Mouse (Mus musculus) adrenal gland, postnatal 4 days (tissue): Measurements from ENCODE around the gene Ankar. TPM values are rescaled to one million over a fixed set of nuclear protein-coding genes. Genes with fewer than 3 reads are reported as not detected.

ENCODE experiments used
- DNase-seq, 2 experiments: peaks; one replicate each; pipeline ENCODE4 v3.0.0; 2021 to 2022; ENCODE audit warnings: low spot score in 2 of 2, mixed read lengths in 2 of 2
- long read RNA-seq, 2 experiments: library from polyadenylated mRNA; stranded (forward); transcript quantifications; one replicate each; pipeline ENCODE4 v2.0.0; 2021
- total RNA-seq, 2 experiments: library from RNA; stranded (reverse); gene quantifications; 2 replicates each; pipeline ENCODE4 v1.2.3; 2021

The Ankar gene
- not detected for total RNA-seq
- long read RNA-seq, experiment 1: 0 reads
- long read RNA-seq, experiment 2: 0 reads

DNA sequence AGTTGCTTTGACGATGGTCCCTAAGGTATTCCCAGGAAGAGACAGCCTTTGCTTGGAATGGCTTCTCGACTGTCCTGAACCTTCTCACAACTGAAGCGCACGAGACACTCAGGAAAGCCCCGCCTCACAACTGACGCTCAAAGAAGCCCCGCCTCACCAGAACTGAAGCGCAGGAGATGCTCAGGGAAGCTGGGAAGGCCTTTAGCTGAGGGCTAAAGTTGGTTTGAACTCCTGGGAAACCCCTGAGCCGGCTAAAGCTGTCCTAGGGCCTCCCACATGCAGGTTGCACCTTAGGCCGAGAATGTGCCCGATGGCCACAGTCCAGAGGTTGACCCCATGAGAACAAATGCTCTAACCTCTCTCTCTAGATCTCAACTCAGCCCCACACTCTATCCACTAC lies at the start of gene Ankar:
Gene Ankar (minus strand): TSS at position 101 of the 400 bp plus-strand sequence.
- no peak for DNase-seq

DNA sequence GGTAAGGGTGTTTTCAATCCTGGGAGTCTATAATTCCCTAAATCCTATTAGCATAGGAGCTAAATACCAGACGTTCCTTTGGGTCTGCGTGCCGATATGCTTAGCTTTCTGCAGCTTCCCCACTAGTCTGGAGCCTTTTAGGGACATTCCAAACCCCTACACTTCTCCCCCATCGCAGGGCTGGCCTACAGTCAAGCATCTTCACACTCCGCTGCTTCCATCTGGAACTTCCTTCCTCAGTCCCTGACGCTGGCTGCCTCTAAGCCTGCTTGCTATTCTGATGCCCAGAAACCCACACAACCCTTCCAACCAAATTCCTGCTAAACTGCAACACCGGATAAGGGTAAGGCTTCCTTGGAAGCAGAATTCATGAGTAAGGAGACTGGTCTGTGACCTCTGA lies 46.0 kb upstream of the Ankar start:
- no peak for DNase-seq

DNA sequence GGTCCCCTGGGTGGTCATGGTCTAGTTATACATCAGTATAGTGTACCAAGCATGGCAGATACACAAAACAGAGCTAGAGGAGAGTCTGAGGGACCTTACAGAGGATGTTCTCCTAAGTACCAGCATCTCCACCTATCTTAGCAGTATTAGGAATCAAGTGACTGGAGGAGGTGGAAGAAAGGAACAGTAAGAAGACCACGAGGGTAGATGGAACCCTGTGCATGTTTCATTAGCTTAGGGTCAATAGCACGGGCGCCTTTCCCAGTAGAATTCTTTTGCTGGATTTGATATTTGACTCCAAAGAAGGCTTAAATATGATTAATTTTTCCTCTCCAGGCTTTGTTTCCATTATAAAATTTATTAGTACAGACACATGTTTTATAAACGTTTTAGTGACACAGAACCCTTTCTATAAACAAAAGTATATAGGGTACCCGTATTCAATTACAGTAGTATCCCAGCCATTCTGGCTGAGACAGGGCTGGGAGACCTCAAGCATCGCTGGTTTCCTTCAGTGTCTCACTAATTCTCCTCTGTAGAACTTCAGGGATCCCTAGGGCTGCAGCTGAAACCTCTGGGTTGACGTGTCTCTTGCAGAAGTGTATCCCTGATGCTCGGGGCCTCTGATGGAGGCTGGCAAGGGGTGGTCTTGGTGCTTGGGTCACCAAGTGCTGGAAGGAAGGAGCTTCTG lies 44.6 kb upstream of the Ankar start:
- DNase-seq: no peak

DNA sequence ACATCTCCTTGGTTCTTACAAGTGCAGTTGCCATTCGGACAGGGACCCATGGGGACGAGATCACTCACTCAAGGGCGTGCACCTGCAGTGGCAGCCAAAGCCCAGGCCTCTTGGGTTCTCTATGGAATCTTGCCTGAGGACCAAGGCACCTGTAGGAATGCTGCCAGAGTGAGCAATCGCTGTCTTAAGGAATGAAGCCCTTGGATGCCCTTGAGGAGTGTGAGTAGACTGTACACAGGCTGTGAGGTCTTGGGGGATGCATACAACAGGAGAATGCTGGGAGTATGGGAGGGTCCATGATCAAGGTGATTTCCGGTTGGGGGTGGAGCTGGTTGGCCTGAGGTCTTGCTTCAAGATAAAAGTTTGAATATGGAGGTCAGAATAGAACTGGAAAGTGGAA lies 41.0 kb upstream of the Ankar start:
- DNase-seq: no peak

DNA sequence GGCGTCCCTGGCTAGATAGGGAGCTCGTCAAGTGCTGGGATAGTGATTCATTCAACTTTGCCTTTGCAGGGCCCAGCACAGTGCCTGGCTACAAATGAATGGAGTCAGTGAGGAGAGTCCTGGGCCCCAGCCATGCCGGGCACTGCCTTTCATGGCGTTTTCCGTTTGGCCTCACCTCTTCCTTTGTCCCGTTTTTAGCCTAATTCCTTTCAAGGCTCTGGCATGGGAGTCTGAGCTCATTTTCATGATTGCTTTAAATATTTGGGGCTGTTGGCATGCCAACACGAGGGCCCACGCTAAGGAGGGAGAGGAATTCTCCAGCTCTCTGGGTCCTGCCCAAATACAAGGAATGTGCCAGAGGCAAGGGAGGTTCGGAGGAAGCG lies 39.3 kb upstream of the Ankar start:
- no peak for DNase-seq

DNA sequence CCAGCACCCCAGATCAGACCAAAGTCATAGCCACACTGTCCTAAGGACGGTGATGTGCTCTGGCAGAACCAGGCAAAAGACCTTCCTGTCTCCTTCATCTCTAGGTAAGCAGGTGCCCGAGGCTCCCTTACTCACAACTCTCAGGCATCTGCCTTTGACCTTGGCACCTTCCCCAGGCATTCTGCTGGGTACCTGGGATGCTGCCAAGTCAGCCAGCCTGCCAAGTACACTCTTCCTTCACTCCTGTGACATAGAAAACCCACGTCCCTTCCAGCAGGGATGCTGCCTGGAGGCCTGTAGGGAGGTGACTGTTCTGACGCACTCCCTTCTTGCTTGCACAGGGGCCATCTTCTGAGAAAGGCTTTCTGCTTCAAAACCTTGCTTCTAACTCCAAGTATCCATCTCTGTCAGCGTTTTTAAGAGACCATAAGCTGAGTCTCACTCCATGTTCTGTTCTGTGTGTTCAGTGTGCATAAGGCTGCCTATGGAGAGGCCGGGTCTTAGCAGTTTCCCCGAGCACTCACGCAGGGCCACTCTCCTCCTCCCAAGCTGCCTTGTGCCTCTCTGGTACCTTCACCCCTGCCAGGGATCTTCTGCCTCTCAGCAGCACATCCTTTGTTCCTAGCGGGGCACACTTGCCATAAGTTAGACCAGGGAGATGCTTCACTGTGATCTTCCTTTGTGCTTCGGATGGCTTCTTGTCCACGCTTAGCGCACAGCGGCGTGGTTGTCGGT lies 38.7 kb upstream of the Ankar start:
- no peak for DNase-seq

DNA sequence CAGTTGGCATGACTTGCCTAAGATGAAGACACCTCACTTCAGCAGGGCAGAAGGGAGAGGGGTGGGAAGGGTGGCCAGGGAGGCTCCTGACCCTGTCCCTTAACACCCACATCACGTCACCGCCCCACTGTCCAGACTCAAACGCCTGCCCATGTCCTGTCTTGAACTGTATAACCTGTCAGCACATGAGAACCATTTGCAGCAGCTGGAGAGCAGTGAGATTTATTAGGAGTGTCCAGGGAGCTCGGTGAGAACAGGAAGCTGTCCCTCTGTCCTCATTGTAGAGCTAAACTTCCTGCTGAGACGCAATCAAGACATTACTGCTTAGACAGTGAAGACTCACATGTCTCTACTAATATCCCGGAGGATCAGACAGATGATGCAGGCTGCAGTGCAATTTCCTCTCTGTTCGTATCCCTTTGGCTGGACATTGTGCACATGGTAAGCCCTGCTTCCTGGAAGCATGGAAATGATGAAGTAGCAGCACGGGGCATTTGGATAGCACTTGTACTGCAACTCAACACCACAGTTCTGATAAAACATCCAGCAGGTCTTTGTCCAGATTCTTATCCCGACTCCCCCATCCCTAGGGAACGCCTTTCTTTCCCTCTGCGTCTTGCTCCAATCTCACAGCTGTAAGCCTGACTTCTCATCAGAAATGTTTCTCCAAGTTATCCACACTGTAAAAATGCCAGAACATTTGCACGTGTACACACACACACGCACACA lies 36.2 kb upstream of the Ankar start:
- no peak for DNase-seq

DNA sequence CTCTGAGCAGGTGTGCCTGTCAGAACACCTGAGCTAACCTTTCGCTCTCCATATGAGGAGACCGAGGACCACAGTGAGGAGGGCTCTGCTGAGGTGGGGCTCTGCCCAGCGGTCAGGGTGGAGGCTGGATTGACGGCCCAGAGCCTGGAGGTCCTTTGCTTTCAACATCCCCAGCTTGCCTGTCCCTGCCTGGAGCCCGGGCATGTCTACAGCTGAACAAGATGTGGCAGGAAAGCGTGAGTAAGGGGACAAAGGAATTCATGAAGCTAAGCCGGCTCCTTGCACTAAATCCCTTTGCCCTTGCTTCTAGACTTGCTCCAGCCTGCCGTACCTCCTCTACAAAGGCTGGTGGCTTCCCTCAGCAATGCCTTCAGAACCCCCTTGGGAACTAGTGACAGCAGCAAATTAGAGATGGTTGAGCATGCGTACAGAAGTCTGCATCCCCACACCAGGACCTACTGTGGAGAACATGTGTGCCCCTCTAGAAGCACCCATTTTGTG lies 32.9 kb upstream of the Ankar start:
- DNase-seq: no peak

DNA sequence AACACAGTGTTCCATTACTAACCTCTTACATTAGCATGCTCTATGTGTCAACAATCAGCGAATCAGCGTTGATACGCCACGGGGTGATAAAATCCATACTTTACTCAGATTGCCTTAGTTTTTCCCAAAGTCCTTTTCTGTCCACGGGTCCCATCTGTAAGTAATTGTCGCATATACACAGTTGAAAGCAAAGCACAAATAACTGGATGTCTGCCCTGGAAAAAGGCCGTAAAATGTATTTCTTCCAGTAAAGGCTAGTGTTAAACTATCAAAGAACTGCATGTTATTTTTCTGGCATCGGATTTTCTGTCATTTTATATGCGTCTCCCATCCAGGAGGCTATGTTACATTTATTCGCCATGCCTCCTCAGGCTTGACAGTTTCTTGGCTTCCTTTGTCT lies 29.7 kb upstream of the Ankar start:
- DNase-seq: no peak

DNA sequence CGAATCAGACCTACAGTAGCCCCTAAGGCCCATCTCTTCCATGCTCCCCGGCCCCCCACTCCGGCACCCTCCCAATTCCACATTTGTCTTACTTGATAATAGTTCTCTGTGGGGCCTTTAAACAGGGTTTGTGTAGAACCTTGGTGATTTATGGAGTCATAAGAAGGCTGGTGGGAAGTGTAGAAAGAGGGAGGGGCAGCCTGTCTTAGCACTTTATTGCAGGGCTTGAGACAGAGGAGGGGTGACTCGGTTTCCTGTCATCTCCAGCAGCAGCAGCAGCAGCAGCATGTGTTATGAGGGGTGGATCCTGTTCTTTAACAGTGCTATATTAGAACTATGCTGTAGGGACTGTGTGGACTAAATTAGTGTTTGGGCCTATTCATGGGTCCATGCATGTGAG lies 28.4 kb upstream of the Ankar start:
- no peak for DNase-seq

DNA sequence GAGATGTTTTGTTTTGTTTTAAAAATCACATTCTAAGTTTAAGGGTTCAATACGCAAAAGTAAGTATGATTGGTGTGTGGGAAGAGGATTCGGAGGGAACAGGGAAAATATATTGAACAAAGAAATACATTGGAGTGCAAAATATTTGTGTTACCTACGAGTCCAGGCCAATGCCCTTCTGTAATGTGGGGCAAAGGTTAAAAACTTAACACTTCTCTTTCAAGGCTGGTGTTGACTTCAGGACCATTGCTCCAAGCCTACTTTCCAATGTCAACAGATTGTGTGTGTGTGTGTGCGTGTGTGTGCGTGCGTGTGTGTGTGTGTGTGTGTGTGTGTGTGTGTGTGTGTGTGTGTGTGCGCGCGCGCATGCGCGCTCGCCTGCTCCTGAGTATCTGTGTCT lies 25.6 kb upstream of the Ankar start:
- DNase-seq: no peak

DNA sequence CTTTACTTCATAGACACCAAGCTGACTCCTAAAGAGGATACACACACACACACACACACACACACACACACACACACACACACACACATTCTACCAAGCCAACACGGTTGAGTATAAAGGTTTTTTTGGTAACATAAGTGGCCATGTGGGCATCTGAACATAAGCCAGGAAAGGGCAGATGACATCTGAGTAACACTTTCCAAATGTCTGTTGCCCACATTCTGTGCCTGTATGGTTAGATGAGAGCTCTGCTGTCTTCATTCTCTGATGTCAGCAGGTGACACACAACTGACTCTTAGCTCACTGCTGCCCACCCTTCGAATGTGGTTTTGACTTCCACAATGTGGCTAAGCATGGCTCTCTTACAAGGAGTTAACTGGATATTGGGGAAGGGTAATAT lies 24.0 kb upstream of the Ankar start:
- no peak for DNase-seq

DNA sequence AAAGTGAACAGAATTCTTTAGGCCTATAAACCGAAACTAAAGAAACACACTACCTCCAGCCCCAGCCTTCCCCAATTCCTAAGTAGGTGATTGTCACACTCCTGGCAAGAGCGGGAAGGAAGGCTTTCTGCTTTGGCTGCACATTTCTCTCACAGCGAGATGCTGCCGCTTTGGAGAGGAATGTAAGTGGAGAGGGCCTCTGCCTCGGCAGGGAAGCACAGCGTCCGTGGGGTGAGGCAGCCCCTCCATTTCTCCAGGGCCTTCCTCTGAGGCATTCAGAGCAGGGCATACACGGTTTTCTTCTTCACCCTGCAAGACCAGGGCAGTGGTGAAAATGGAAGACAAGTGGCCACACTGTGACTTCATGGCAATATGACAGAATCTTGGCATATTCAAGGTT lies 22.3 kb upstream of the Ankar start:
- no peak for DNase-seq

DNA sequence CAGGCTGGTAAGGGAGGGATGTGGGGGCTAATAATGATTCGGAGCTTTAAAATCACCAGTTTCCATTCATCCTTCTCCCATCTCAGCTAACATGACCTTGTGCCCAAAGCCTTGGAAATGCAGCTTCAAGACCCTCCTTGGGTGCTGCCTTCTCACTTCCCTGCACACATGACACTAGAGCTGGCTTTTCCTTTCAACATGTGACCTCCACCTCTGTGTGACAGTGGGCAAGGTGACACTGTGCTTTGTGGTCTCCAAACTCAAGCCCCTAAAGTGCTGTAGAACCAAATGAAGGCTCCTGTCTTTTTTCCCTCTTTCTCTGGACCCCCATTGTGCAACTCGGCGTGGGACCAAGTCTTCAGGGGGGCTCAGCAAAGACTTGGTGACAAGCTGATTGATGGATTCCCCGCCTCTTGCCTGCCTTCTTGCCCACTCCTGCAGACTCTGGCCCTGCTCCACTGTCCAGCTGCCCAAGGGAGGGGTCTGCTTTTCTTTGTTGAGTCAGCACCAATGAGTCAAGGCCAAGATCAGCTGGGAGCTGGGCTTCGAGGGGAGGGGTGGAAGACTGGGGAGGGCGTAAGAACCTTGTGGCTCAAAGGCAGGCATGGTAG lies 19.8 kb upstream of the Ankar start:
- no peak for DNase-seq

DNA sequence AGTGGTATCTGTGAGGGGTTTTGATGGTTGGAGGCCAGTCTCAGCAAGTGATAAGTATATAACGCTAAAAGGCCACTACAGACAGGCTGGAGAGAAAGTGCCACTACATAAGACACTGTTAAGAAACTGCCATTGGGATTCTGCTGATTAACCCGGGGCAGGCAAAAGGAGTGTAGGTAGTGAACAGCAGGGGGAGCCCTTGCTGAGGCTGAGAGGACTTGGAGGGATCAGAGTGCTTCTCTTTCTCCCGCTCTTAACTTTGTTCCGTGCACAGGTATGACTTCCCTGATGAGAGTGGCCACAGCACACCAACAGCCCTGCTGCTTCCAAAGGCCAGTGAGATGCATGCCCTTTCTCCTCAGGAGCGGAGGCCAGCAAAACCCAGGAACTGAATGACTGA lies 18.5 kb upstream of the Ankar start:
- DNase-seq: peak in 1 of 2 experiments; percentile 34

DNA sequence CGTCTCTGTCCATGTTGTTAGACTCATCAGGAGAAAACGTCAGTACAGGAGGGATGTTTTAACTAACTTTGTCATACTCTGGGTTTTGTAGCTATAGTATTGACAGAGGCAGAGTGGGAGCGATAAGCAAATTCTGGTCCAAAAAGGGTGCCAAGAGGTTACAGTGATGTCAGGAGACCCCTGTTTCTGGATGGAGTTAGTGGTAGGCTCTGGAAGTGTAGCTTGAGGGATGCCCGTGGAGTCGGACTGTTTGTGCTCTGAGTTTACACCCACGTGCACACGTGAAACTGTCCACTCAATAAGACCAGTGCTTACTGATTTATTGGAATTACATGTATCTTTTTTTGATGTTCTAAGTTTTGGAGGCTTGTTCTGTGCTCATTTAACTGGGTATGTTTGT lies 17.2 kb upstream of the Ankar start:
- no peak for DNase-seq

DNA sequence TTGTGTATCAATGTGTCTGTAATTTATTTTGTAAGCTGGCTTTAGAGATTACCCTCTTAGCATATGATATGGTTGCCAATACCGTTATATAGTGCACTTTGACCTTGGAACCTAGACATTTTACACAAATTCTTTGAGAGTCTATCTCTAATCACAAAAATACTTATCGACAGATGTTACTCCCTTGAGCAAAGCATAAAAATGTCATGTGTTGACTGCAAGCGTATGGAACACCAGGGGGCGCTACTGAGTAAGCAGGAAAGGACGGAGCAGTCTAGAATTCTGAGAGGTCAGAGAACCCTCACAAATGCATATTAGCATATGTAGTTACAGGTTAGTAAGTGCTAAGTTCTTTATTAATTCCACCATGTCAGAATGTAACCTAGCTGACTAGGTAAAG lies 16.5 kb upstream of the Ankar start:
- DNase-seq: peak; percentile 33 to 63

DNA sequence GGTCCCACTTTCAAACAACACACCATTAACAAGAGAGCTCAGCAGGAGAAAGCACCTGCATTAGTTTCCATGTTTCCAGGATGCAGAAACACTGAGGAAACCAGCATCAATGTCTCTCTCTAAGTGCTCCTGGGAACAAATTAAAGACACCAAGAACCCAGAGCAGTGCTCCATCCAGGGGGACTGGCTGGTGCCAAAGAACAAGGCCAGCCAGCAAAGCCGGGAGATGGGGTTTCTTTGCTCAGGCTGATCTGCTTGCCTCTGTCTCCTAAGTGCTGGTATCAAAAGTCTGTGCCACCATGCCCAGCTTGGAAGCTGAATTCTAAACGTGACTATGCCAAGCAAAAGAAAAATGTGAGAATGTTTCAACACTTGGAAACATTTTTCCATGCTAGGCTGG lies 16.0 kb upstream of the Ankar start:
- no peak for DNase-seq

DNA sequence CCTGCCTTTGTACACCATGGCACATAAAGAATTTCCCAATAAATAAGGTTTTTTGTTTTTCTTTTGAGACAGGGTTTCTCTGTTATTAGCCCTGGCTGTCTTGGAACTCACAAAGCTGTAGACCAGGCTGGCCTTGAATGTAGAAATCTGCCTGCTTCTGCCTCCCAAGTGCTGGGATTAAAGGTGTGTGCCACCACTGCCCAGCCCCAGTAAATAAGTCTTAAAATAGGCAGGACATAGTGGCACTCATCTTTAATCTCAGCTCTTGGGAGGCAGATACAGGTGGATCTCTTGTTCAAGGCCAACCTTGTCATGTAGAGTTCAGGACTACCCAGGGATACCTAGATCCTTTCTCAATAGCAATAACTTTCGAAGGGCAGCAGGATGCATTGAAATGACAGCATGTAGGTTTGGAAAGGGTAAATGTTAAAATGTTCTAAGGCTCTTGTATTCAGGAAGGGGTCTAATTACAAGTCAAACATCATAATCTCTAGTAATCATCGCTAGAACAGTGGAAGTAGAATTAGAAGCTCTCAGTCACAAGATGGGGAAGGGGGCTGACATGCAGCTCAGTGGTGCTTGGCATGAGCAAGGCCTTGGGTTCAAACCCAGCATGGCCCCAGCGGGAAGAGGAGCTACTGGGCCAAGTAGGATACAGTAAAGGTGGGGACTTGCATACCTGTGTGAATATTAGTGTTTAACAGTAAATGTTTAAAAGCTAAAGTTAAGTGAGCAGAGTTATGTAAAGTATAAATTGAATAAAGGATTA lies 15.4 kb upstream of the Ankar start:
- DNase-seq: no peak

DNA sequence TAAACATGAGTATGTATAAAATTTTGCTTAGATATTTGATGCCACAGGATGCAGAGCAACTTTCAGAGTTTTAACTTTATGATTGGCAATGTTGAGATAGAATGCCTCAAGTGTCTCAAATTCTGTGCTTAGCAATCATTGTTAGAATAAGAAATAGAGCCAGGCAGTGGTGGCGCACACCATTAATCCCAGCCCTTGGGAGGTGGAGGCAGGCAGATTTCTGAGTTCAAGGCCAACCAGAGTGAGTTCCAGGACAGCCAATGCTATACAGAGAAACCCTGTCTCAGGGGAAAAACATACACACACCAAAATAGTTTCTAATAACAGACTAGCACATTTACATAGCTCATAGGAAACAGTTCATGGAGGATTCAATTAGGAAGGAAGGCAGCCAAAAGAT lies 14.7 kb upstream of the Ankar start:
- DNase-seq: no peak

DNA sequence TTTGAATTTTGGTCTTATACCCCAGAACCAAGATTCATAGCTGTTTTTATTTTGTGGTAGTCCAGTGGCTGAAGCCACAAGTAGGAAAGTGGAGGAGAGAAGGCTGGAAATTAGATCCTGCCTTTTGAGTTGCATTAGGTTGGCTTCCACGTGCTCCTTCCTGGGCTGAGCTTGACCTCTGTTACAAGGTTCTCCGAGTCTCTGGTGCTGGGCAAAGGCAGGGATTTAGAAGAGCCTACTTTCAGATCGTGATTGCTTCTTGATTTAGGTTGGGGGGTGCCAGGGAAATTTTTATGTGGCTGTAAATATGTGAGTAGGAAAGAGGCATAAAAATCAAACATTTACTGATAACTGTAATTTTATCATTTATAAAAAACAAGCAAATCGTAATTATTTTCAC lies 14.2 kb upstream of the Ankar start:
- DNase-seq: no peak
